Mouse (Mus musculus) C2C12 (cell line): ENCODE measurements at regions not wholly inside any gene's neighbourhood (a gene's known extent, or its start where the extent isn't known, plus 50 kb on each side); places are given as distances from the start of the nearest gene placed in this dataset.

Experiments used
- CEBPB ChIP-seq: IDR thresholded peaks from one replicate; pipeline ENCODE4 v1.6.1; 2011; ENCODE audit warnings: low read depth, mild to moderate bottlenecking, control low read depth, moderate library complexity
- CTCF ChIP-seq: IDR thresholded peaks from one replicate; pipeline ENCODE4 v1.5.1; 2011; ENCODE audit not compliant: control insufficient read depth, insufficient read depth, insufficient read length
- FOSL1 ChIP-seq: IDR thresholded peaks from one replicate; pipeline ENCODE4 v1.8.0; 2011; ENCODE audit warnings: mild to moderate bottlenecking, low read length; ENCODE audit not compliant: poor library complexity, insufficient read depth, severe bottlenecking
- MAX ChIP-seq: IDR thresholded peaks from one replicate; pipeline ENCODE4 v1.6.1; 2011; ENCODE audit warnings: mild to moderate bottlenecking, control low read depth
- MYOD1 ChIP-seq: IDR thresholded peaks from one replicate; pipeline ENCODE4 v1.6.1; 2011; ENCODE audit warnings: low read depth; ENCODE audit not compliant: control insufficient read depth, insufficient read length

DNA sequence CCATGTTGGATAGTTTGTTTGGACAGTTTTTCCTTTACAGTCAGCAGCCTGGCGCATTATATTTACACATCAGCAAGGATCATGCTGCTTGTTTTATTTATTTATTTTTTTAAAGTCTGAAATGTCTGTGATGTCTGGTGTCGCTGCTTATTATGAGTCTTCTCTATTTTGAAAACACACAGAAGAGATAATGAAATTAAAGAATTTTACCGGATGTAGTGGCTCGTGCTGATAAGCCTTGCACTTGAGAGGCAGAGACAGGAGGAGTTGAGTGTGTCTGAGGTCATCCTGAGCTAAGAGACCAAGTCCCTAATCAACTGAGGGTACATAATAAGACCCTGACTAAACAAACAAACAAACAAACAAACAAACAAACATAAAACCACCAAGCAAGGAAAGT lies 402.6 kb upstream of the Slc30a5 start:
- TF ChIP-seq CTCF (no peak), FOSL1 (no peak), MAX (no peak), MYOD1 (no peak), CEBPB (no peak)
